Mouse (Mus musculus) G1E (cell line): Measurements from ENCODE around the gene Tnf.

ENCODE experiments used
- CTCF ChIP-seq: IDR thresholded peaks from 2 replicates; pipeline ENCODE4 v1.5.1; 2012; ENCODE audit warnings: low read depth, low read length, inconsistent platforms, mixed read lengths
- GATA1 ChIP-seq: IDR thresholded peaks from 2 replicates; pipeline ENCODE4 v1.6.1; 2012; ENCODE audit warnings: borderline replicate concordance, low read length, inconsistent platforms, mixed read lengths
- POLR2AphosphoS5 ChIP-seq: IDR thresholded peaks from 2 replicates; pipeline ENCODE4 v1.6.1; 2012; ENCODE audit warnings: low read depth, low read length, inconsistent platforms; ENCODE audit not compliant: insufficient replicate concordance
- TAL1 ChIP-seq: conservative IDR thresholded peaks from 2 replicates; pipeline ENCODE4 v1.6.1; 2012; ENCODE audit warnings: low read depth, low read length, inconsistent platforms, mixed read lengths

- no peak for TF ChIP-seq TAL1
- peak; percentile 36; the same call in 1 of the 2 replicates for TF ChIP-seq CTCF
- TF ChIP-seq GATA1 = no peak
- no peak for TF ChIP-seq POLR2AphosphoS5
These were observed 35.3 kb downstream of the Tnf start for GRCm38 (mm10) chr17:35166352-35167035.
